Mouse (Mus musculus) neutrophil, adult 5-6 weeks (primary cell): ENCODE data around the gene Dlg4. TPM values are rescaled to one million over a fixed set of nuclear protein-coding genes. Genes with fewer than 3 reads are reported as not detected.

Source experiments
- ATAC-seq: fragments of 151-379, 151-347 bp; 2 replicates; pipeline ENCODE4 v1.8.0; 2017; ENCODE audit warnings: mild to moderate bottlenecking, moderate TSS enrichment; ENCODE audit not compliant: insufficient number of reproducible peaks, poor library complexity, low FRiP score, severe bottlenecking; ENCODE audit errors: extremely low read depth
- total RNA-seq: library from RNA; stranded (forward); fragments of 200-1000 nt; gene quantifications from 2 replicates; pipeline ENCODE4 v1.2.3, GENCODE M21; 2017

Gene Dlg4
- 2.4 and 2.9 TPM in 2 replicates for total RNA-seq

- no peak for ATAC-seq
Measured at GRCm38 (mm10) chr11:70016669-70017068, at the start of gene Dlg4. Gene Dlg4 (plus strand): TSS chr11:70016942.

- ATAC-seq = no peak
Measured at GRCm38 (mm10) chr11:69968793-69969192, 47.9 kb upstream of the Dlg4 start.

DNA sequence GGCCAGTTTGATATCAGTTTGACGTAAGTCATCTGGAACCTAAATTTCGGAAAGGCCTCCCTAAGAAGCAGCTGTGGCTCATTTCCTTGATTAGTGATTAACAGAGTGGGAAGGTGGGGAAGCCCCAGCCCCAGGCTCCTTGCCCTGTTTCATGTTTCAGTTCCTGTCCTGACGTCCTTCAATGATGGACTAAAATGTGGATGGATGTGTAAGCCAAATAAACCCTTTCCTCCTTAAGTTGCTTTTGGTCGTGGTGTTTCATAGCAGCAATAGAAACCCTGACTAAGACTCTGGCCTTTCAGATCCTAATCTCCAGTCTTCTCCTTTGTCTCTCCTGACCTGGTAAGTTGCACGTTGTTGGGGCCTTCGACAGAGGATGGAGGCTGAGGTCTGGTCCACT, 46.5 kb upstream of the Dlg4 start:
- ATAC-seq = no peak

DNA sequence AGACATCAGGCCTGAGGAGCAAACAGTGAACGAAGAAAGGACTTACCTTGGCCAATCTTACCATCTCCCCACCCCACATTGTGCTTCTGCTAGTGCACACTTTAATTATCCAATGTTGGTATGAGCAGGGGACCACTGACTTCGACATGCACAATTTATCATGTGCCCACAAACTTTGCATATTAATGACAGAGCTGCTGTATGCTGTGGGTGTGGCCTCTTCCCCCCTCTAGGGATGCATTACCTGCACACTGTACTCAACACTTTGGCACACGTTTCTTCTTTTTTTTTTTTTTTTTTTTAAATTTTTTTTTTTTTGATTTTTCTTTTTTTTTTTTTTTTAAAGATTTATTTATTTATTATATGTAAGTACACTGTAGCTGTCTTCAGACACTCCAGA, 46.0 kb upstream of the Dlg4 start:
- ATAC-seq = 0 out of 2 replicates have a peak, but pooled peaks have one; percentile 3

- no peak for ATAC-seq
Measured at GRCm38 (mm10) chr11:69974907-69975306, 41.8 kb upstream of the Dlg4 start.

GRCm38 (mm10) chr11:69976271-69976670, 40.5 kb upstream of the Dlg4 start:
- no peak for ATAC-seq

DNA sequence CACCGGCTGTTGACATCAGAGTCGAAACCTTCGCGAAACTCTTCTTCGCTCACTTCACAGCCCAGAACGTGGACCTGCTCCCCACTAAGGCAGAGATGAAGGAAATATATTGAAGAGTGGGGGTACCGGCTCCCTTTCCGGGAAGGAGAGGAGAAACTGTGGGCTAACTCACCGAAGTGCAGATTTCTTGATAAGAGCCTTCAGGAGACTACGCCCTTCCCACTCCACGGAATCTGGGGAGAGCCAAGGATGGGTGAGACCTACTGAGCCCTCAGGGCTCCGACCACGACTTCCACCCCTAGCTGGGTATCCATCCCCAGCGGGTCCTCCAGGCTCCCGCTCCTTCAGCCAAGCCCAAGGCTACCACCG, 36.9 kb upstream of the Dlg4 start:
- ATAC-seq = no peak

DNA sequence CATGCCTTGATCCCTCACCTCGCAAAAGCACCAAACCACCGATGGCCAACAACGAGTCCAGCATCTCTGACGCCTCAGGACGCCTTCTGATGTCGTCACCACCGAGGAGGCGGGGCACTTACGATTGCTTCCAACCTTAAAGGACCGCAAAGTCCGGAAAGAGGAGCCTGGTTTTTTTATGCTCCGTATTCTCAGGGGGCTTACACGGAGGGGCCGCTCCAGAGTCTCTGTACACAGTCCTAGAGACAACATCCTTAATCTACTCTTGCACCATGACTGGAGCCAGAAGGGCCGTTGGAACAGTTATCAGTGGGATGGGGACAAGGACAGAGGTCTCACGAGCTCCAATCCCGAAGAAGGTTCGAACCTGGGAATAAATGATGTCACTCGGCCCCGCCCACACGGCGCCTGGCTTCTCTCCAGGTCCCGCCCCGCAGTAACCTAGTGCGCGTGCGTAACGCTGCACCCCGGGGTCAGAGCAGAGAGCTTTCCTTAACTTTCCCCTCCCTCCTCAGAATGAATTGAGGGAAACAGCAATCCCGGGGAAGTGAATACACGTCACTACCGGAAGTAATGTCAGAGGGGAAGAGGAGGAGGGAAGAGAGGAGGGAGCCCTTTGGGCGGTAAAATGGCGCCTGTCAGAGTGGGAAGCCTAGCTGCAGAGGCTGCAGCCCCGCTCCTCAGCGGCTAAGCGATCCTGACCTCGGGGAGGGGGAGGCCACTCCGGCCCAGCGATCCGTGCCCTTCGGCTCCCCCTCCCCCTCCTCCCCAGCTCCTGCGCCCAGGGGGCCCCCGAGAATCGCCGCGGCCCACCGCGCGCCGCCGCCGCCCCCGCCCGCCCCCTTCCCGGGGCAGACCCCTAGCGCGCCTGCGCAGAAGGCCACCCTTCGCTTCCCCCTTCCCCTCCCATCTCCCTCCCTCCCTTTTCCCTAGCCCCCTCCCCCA, 36.3 kb upstream of the Dlg4 start:
- ATAC-seq = peak; percentile 80

DNA sequence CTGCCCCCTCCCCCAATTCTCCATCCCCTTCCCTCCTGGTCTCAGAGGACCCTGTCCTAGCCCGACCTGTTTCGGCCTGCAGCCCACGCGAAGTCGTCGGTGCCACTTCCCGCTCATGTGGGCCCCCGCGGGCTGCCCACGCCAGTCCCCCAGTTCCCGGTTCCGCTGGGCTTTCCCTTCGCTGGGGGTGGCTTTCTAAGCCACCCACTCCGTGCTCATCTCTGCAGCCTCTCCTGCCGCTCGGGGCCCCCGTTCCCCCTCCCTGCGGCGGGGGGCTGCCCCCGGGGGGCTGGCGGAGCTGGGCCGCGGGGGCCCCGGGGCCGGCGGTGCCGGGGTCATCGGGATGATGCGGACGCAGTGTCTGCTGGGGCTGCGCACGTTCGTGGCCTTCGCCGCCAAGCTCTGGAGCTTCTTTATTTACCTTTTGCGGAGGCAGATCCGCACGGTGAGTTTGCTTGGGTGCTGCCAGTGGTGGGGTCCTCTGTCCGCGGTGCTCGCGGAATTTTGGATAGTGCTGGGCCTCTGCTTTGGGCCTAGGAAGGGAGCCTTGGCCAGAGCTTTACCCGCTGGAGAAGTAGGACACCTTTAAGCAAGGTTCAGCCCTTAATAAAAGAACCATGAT, 35.5 kb upstream of the Dlg4 start, which contains the start of gene Ctdnep1:
Gene Ctdnep1 (plus strand): TSS at position 16 of the 622 bp plus-strand sequence.
- ATAC-seq = no peak

GRCm38 (mm10) chr11:69982225-69982624, 34.5 kb upstream of the Dlg4 start, which contains the start of gene Elp5:
Gene Elp5 (minus strand): TSS chr11:69982517.
- ATAC-seq = no peak

DNA sequence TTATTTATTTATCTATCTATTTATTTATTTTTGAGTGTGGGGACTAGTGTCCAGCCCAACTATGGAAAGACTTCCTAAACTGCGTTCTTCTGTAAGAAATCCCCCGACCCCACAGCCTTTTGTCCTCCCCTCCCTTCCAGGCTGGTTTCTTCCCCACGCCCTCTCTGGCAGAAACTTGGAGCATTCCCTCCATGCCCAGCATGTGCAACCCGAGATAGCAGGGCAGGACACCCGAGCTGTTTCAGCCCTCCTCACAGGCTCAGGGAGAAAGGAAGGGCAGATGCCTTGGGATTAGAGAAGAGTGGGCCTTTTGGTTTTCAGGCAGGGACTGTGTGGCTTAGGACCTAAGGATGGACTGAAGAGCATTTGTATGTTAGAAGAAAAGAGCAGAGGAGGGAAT, 33.9 kb upstream of the Dlg4 start:
- ATAC-seq = no peak

GRCm38 (mm10) chr11:69983377-69983776, 33.4 kb upstream of the Dlg4 start:
- ATAC-seq = no peak

GRCm38 (mm10) chr11:69984431-69984830, 32.3 kb upstream of the Dlg4 start:
- ATAC-seq = no peak

GRCm38 (mm10) chr11:69989949-69990348, 26.8 kb upstream of the Dlg4 start:
- ATAC-seq = no peak

GRCm38 (mm10) chr11:69990850-69991691, 25.7 kb upstream of the Dlg4 start, which contains the start of gene Gabarap:
Gene Gabarap (plus strand): TSS chr11:69991143.
- peak; percentile 70 for ATAC-seq

GRCm38 (mm10) chr11:69991711-69992110, 25.0 kb upstream of the Dlg4 start:
- ATAC-seq = no peak

GRCm38 (mm10) chr11:69992396-69992795, 24.3 kb upstream of the Dlg4 start:
- ATAC-seq = no peak

- no peak for ATAC-seq
Measured at GRCm38 (mm10) chr11:69992932-69993331, 23.8 kb upstream of the Dlg4 start.

DNA sequence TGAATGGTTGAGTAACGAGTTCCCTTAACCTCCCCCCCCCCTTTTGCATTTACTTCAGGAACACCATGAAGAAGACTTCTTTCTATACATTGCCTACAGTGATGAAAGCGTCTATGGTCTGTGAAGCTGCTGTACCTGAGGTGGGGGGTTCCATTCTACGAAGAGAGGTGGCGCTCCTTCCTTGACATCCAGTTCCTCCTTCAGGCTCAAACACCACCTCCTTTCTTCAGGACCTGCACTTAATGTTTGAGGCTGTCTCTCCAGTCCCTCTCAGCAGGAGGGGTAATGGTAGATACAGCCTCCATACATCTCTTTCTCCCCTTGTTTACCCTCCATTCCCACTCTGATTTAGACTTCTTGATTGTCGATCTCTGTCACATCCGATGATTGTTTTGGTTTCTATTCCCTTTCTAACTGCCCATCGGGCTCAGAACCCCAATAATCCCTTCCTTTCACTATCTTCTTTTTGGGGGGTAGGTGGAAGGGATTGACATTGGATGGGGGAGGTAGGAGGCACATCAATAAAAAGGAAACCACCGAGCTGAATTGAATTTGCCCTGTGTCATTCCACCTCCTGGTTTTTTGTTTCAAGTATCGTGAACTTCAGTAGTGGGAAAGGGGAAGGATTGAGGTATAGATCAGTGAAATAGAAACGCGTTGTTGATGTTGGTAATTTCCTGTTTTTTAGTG, 22.2 kb upstream of the Dlg4 start:
- ATAC-seq = no peak
